Mouse (Mus musculus) midbrain, postnatal 0 days (tissue): ENCODE data around the gene Capg. TPM values are rescaled to one million over a fixed set of nuclear protein-coding genes. Genes with fewer than 3 reads are reported as not detected.
A peak's percentile ranks its signal among the peaks of the same experiment; 100 is the strongest.
"Not testable (repeated sequence)": the region's sequence is repeated elsewhere in the genome, so short reads cannot be mapped to it uniquely, and the experiment has no call there.

Experiments used
- ATAC-seq: fragments of 200-750 bp; cut with Nextera tagmentation; 2 replicates; pipeline ENCODE4 v1.8.0; 2017; ENCODE audit warnings: moderate number of reproducible peaks, mild to moderate bottlenecking, moderate TSS enrichment, moderate library complexity; ENCODE audit not compliant: low FRiP score
- DNase-seq: peaks from one replicate; pipeline ENCODE4 v3.0.0-alpha.2; 2015; ENCODE audit warnings: low spot score
- H3K27ac ChIP-seq: fragments of 300-500 bp; sonication (generic); 2 replicates; pipeline ENCODE4 v1.5.1; 2014; ENCODE audit warnings: low read depth, mild to moderate bottlenecking, low read length, mixed read lengths
- H3K27me3 ChIP-seq: fragments of 300-500 bp; sonication (generic); 2 replicates; pipeline ENCODE4 v1.6.1; 2014; ENCODE audit warnings: low read length, control low read depth, mixed read lengths; ENCODE audit not compliant: insufficient read depth
- H3K36me3 ChIP-seq: fragments of 300-500 bp; sonication (generic); 2 replicates; pipeline ENCODE4 v1.6.1; 2014; ENCODE audit warnings: low read length, control low read depth, mixed read lengths; ENCODE audit not compliant: insufficient read depth
- H3K4me1 ChIP-seq: fragments of 300-500 bp; sonication (generic); 2 replicates; pipeline ENCODE4 v1.6.1; 2014; ENCODE audit warnings: mild to moderate bottlenecking, control low read depth, antibody characterized with exemption, low read length, mixed read lengths; ENCODE audit not compliant: insufficient read depth
- H3K4me2 ChIP-seq: fragments of 300-500 bp; sonication (generic); 2 replicates; pipeline ENCODE4 v1.6.1; 2014; ENCODE audit warnings: low read depth, mild to moderate bottlenecking, low read length, mixed read lengths; ENCODE audit not compliant: poor library complexity, severe bottlenecking
- H3K4me3 ChIP-seq: fragments of 300-500 bp; sonication (generic); 2 replicates; pipeline ENCODE4 v1.5.1; 2014; ENCODE audit warnings: low read depth, mild to moderate bottlenecking, low read length, moderate library complexity
- H3K9ac ChIP-seq: fragments of 300-500 bp; sonication (generic); replicated peaks from 2 replicates; pipeline ENCODE4 v1.6.1; 2014; ENCODE audit warnings: mild to moderate bottlenecking, low read length, moderate library complexity, mixed read lengths; ENCODE audit not compliant: poor library complexity, severe bottlenecking
- H3K9me3 ChIP-seq: fragments of 300-500 bp; sonication (generic); 2 replicates; pipeline ENCODE4 v1.6.1; 2016; ENCODE audit warnings: low read length, control low read depth
- CTCF ChIP-seq: IDR thresholded peaks from 2 replicates; pipeline ENCODE4 v1.5.1; 2016; ENCODE audit warnings: antibody characterized with exemption, mild to moderate bottlenecking
- WGBS: fragments of 180-500 bp; shearing (Covaris S2); extraction: QIAGEN DNeasy Blood & Tissue Kit; methylation state at CpG from one replicate; pipeline ENCODE4 v1.1.7; 2014; 5-methylcytosine and 5-hydroxymethylcytosine counted together
- polyA plus RNA-seq: library from polyadenylated mRNA; unstranded; fragments of >200 nt; fragmentation: Nextera tagmentation; extraction: Ambion mirVana; gene quantifications from 2 replicates; pipeline ENCODE4 v1.2.1, GENCODE M21; 2015
- total RNA-seq: library from RNA; depleted of rRNA; stranded (reverse); fragments of >200 nt; gene quantifications from 2 replicates; pipeline ENCODE4 v1.2.3, GENCODE M21; 2014

Gene Capg
- total and polyA plus RNA-seq, 2 experiments from 2014 or later = 6.3 to 12.2 TPM

- TF ChIP-seq CTCF = no peak
- Histone ChIP-seq H3K4me3 (no peak overlapping the region), H3K9me3 (no peaks in the 10 kb centered on the region), H3K4me2 (no peak overlapping the region), H3K9ac (no peak overlapping the region), H3K4me1 (peaks cover 14% of the 10 kb centered on the region), H3K27me3 (no peaks in the 10 kb centered on the region), H3K36me3 (no peaks in the 10 kb centered on the region), H3K27ac (no peak overlapping the region)
- WGBS = 91% methylated on average over 2 of the region's 2 CpGs
- no peak for ATAC-seq
- DNase-seq = no peak
Observed at GRCm38 (mm10) chr6:72524160-72524559, 20.0 kb upstream of the Capg start.

DNA sequence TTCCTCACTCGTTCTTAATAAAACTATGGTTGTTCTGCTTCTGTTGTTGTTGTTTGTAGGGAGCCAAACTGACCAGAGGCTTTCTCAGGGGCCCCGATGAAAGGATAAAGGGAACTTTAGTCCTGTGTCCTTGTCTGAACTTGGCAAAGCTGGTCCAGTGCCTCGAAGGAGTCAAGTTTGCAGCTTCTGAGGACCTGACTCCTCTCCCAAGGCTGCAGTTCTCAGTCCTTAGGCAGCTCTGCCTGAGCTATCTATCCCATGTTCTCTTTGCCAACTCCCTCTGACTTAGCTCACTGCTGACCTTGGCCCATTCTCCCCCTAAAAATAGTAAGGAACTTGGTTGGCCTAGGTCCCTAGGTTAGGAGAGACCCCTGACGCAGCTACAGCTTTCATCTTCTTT, 17.1 kb upstream of the Capg start:
- Histone ChIP-seq H3K4me2 (no peak overlapping the region), H3K4me1 (no peaks in the 10 kb centered on the region), H3K36me3 (no peaks in the 10 kb centered on the region), H3K27ac (no peak overlapping the region), H3K27me3 (no peaks in the 10 kb centered on the region), H3K9me3 (no peaks in the 10 kb centered on the region), H3K4me3 (no peak overlapping the region), H3K9ac (no peak overlapping the region)
- TF ChIP-seq CTCF = no peak
- DNase-seq (no peak), ATAC-seq (no peak)
- 90% methylated on average over 4 of the region's 4 CpGs for WGBS

GRCm38 (mm10) chr6:72528410-72529151, 15.6 kb upstream of the Capg start:
- Histone ChIP-seq H3K27ac (no peak overlapping the region), H3K9me3 (no peaks in the 10 kb centered on the region), H3K27me3 (no peaks in the 10 kb centered on the region), H3K4me2 (no peak overlapping the region), H3K9ac (no peak overlapping the region), H3K36me3 (no peaks in the 10 kb centered on the region), H3K4me3 (no peak overlapping the region), H3K4me1 (no peaks in the 10 kb centered on the region)
- 73% methylated on average over 10 of the region's 10 CpGs for WGBS
- DNase-seq (no peak), ATAC-seq (no peak)
- TF ChIP-seq CTCF = no peak

DNA sequence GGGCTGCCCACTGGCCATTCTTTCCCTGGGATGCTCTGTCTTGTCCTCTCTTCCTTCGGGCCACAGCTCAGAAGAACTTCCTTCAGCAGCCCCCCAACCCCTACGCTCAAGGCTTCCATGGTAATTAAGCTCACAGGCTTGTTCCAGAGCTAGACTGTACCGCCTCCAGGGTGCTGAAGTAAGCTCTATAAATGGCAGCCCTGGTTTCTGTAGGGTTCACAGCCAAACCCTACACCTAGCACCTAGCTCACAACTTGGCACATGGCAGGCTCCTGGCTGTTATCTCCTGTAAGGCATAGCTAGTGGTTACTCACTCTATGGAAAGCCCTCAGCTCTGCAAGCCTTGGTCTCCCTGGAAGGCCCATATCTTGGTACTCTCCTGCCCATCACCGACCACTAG, 11.6 kb upstream of the Capg start:
- ATAC-seq (no peak), DNase-seq (no peak)
- Histone ChIP-seq H3K4me2 (no peak overlapping the region), H3K36me3 (no peaks in the 10 kb centered on the region), H3K4me3 (no peak overlapping the region), H3K9me3 (no peaks in the 10 kb centered on the region), H3K27ac (0 out of 2 replicates have a peak overlapping the region, but pooled peaks have one; percentile 43), H3K4me1 (no peaks in the 10 kb centered on the region), H3K27me3 (no peaks in the 10 kb centered on the region), H3K9ac (no peak overlapping the region)
- no peak for TF ChIP-seq CTCF
- WGBS = 64% methylated on average over 4 of the region's 4 CpGs

DNA sequence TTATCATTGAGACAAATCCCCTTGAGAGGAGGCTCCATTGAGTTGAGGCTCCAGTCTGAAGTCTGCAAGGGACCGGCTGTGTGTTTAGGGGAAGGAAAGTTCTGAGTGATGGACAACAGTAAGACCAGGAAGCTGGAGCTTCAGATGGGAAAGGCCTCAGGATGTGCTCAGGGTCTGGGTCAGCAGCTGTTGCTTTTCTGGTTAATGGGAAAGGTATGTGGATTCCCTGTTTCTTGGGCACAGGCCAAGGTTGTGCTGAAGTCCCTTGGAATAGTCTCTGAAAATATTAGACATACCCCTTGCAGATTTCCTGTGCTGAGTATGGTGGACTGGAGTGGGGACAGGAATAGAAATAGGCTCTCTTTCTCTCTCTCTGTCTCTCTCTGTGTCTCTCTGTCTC, 10.6 kb upstream of the Capg start:
- not testable (repeated sequence) for H3K27me3 ChIP-seq, H3K27ac ChIP-seq, H3K9ac ChIP-seq, H3K9me3 ChIP-seq, ATAC-seq, H3K4me3 ChIP-seq, H3K36me3 ChIP-seq, H3K4me1 ChIP-seq, H3K4me2 ChIP-seq, DNase-seq
- WGBS = 11% methylated on average over 1 of the region's 1 CpGs

GRCm38 (mm10) chr6:72534035-72534809, 10.0 kb upstream of the Capg start:
- Histone ChIP-seq H3K27ac (no peak overlapping the region), H3K4me1 (no peaks in the 10 kb centered on the region), H3K9me3 (no peaks in the 10 kb centered on the region), H3K9ac (no peak overlapping the region), H3K4me3 (no peak overlapping the region), H3K36me3 (no peaks in the 10 kb centered on the region), H3K27me3 (no peaks in the 10 kb centered on the region), H3K4me2 (no peak overlapping the region)
- DNase-seq (peak; percentile 94), ATAC-seq (peak; percentile 33; the same call in 1 of the 2 replicates)
- WGBS = 39% methylated on average over 9 of the region's 9 CpGs
- peak; percentile 100 for TF ChIP-seq CTCF
